In genomic region chr9:104379532-104380162, GRCm38 (mm10) we compare ENCODE assay signal across 8 mouse cellular contexts. TPM values are rescaled to one million over a fixed set of nuclear protein-coding genes. Genes with fewer than 3 reads are reported as not detected.
DNase-seq lines count a peak whose midpoint lies in the region; ATAC-seq lines count a peak whose summit lies in the region.

No protein-coding gene starts in this region.

- H3K4me1 ChIP-seq in kidney, embryonic 15.5 days, result no peaks in the 10 kb centered on the region

- H3K27me3 ChIP-seq in kidney, embryonic 15.5 days, result no peaks in the 10 kb centered on the region

- peak; percentile 34 for DNase-seq in adrenal gland, postnatal 14 days
- DNase-seq in adrenal gland, adult 8-10 months, result no peak
- DNase-seq in kidney, adult 9 months, result peak; percentile 45
- peak; percentile 41 for DNase-seq in urinary bladder, postnatal 14 days (ENCODE audit: low spot score)
- no peak for DNase-seq in urinary bladder, adult 18-20 months (ENCODE audit: low spot score in 2 of 2)
- peak; percentile 12 for DNase-seq in left cerebral cortex, postnatal 4 days

- intact Hi-C loops in left cerebral cortex, postnatal 4 days (cut with DNase I), result loop anchor here (5.0 to 10.0 kb wide), 2 partner anchors 62 to 95 kb away; no protein-coding TSS in a partner anchor

- 68% methylated on average over 9 of the region's 9 CpGs for WGBS in kidney, embryonic 15.5 days

- no peaks in the 10 kb centered on the region for H3K36me3 ChIP-seq in kidney, embryonic 15.5 days

- no peak overlapping the region for H3K27ac ChIP-seq in kidney, embryonic 15.5 days

- H3K9ac ChIP-seq in kidney, embryonic 15.5 days, result no peak overlapping the region

- ATAC-seq in kidney, embryonic 15.5 days (replicated peaks; ENCODE audit: low FRiP score), result no peak
- ATAC-seq in inflammation-experienced regulatory T-cells, adult 6 months, result no peak

- H3K9me3 ChIP-seq in kidney, embryonic 15.5 days (replicated peaks), result no peaks in the 10 kb centered on the region

- no peak overlapping the region for H3K4me3 ChIP-seq in kidney, embryonic 15.5 days (replicated peaks)

- no peak overlapping the region for H3K4me2 ChIP-seq in kidney, embryonic 15.5 days

RNA-seq across cellular contexts. Expression of gene Acpp, which starts 42.1 kb away (rescaled TPM):
- total RNA-seq in adrenal gland, postnatal 14 days (2021), result 1.6 and 2.7 TPM in 2 replicates
- total RNA-seq in adrenal gland, adult 8-10 months (2022), result 1 to 10 TPM in 3 of 4 experiments, under 1 TPM in 1; 0.54 to 5.2 (median 3.1) TPM
- polyA plus RNA-seq in kidney, embryonic 15.5 days (2015; fragmentation: Nextera tagmentation; extraction: Ambion mirVana), result 1.7 and 2.2 TPM in 2 replicates
- total RNA-seq in left cerebral cortex, postnatal 4 days (2021), result under 1 TPM; 0.64 to 0.70 TPM
- 1 to 10 TPM; 2.3 to 6.1 (median 2.3) TPM for polyA plus RNA-seq in inflammation-experienced regulatory T-cells, adult 6 months (2017; shearing (Covaris generic))

Comparison
In these comparisons a context has a peak if more than half of its experiments do, and no peak if none do; other contexts are left out.
1. DNase-seq: peak in adrenal gland, postnatal 14 days (single experiment), kidney, adult 9 months (single experiment), urinary bladder, postnatal 14 days (single experiment) and left cerebral cortex, postnatal 4 days (single experiment); none in adrenal gland, adult 8-10 months (single experiment) and urinary bladder, adult 18-20 months (0 of 2).